Mouse (Mus musculus): ENCODE measurements around the gene Ccdc13.

- TF ChIP-seq POLR2A (IDR thresholded peaks at IDR 0.05; ENCODE audit: low read depth, low read length) (no peak), CTCF (conservative IDR thresholded peaks at IDR 0.05; ENCODE audit: insufficient read depth, insufficient read length, low read depth, low read length) (no peak)
These were observed 18.5 kb downstream of the Ccdc13 start for GRCm38 (mm10) chr9:121820765-121821164.

Measured in kidney, adult 2 months (tissue).